Mouse (Mus musculus) limb, embryonic 10.5 days (tissue): ENCODE measurements at regions not wholly inside any gene's neighbourhood (a gene's known extent, or its start where the extent isn't known, plus 50 kb on each side); places are given as distances from the start of the nearest gene placed in this dataset.

ENCODE experiments used
- DNase-seq: peaks from one replicate; pipeline ENCODE4 v3.0.0-alpha.2; 2017; ENCODE audit warnings: low spot score
- H3K27ac ChIP-seq: fragments of 300-500 bp; sonication (generic); 2 replicates; pipeline ENCODE4 v1.5.1; 2016; ENCODE audit warnings: mild to moderate bottlenecking
- H3K27me3 ChIP-seq: fragments of 300-500 bp; sonication (generic); 2 replicates; pipeline ENCODE4 v1.6.1; 2016; ENCODE audit warnings: low read depth, mild to moderate bottlenecking; ENCODE audit not compliant: poor library complexity, severe bottlenecking
- H3K36me3 ChIP-seq: fragments of 300-500 bp; sonication (generic); 2 replicates; pipeline ENCODE4 v1.6.1; 2016; ENCODE audit warnings: mild to moderate bottlenecking, moderate library complexity
- H3K4me1 ChIP-seq: fragments of 300-500 bp; sonication (generic); 2 replicates; pipeline ENCODE4 v1.6.1; 2016
- H3K4me3 ChIP-seq: fragments of 300-500 bp; sonication (generic); 2 replicates; pipeline ENCODE4 v1.5.1; 2016; ENCODE audit warnings: mild to moderate bottlenecking, moderate library complexity
- H3K9me3 ChIP-seq: fragments of 300-500 bp; sonication (generic); replicated peaks from 2 replicates; pipeline ENCODE4 v1.6.1; 2016; ENCODE audit warnings: mild to moderate bottlenecking
- WGBS: fragments of 180-500 bp; shearing (Covaris S2); methylation state at CpG from one replicate; pipeline ENCODE4 v1.1.7; 2016; 5-methylcytosine and 5-hydroxymethylcytosine counted together

DNA sequence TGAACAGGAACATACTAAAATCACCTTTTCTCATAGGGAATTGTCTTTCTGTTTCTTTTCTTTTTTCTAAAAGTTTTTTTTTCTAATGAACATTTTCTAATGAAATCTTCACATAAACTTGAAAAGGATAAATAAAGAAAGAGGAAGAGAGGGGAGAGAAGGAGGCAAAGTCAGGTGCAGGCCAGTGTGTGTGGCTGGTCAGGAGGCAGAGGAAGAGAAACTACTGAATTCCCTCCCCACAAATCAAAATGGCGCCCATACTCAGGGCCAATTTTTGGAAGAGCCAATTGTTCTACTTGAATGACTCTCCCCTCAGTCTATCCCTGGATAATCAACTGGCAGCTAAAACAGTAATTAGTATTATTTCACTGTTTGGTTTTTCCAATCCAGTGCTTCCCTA is 152.0 kb downstream of the Cdc5l start:
- H3K9me3 ChIP-seq: no peaks in the 10 kb centered on the region
- H3K4me1 ChIP-seq: peaks cover 28% of the 10 kb centered on the region
- DNase-seq: no peak
- H3K36me3 ChIP-seq: no peaks in the 10 kb centered on the region
- H3K4me3 ChIP-seq: no peak overlapping the region
- no peak overlapping the region for H3K27ac ChIP-seq
- WGBS: 91% methylated on average over 1 of the region's 1 CpGs
- H3K27me3 ChIP-seq: 0 out of 2 replicates have a peak, but pooled peaks cover 3% of the 10 kb centered on the region

DNA sequence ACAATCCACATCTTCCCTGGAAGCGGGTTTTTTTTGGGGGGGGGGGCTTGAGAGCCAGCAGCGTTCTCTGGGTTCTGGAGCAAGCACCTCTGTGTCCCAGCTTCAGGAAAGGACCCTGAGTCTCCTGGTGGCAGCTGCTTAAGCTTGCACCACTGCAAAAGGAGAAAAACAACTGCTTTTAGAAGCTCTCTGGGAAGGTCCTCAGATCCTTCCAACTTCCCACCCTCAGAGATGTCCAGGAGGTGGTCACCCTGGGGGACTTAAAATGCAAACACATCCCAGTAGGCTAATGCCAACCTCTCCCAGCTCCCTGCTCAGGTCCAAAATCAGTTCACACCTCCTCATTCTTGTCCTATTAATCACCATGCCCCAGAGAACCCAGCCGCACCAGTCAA is 153.7 kb downstream of the Cdc5l start:
- Histone ChIP-seq H3K9me3 (no peaks in the 10 kb centered on the region), H3K4me3 (peak overlapping the region; percentile 24), H3K27ac (peak overlapping the region; percentile 67), H3K4me1 (peaks cover 28% of the 10 kb centered on the region), H3K36me3 (no peaks in the 10 kb centered on the region), H3K27me3 (0 out of 2 replicates have a peak, but pooled peaks cover 4% of the 10 kb centered on the region)
- WGBS: 3% methylated on average over 3 of the region's 3 CpGs
- DNase-seq: no peak

DNA sequence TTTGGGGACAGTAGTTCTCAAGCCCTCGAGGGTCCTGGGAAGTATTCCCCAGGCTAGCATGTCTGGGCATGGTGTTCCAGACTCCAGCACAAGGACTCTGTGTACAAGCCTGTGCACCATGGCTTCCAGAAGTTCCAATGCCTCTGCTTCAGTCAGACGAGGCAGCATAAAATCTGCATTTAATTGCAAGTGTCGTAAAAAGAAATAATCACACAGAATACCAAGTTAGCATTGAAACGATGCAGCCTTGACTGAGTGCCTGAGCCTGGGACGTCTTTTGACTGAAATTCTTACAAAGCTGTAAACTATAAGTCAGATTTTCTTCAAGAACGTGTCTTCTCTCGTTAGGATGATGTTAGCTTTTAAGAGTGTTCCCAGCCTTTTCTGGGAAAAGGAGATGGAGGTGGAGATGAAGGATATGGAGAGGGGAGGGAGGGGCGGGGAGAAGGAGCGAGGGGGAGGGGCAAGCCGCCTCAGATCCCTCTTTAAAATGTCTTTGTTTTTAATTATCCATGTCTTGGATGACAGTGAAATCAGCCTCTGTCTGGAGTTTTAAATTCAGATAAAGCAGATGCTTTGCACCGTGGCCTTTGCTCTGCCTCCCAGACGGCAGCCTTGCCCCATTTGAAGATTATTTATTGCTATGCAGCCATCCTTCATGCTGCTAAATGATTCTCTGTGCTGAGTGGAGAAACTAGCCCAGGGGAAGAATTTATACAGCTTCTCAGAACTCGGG is 154.3 kb downstream of the Cdc5l start:
- WGBS: 17% methylated on average over 13 of the region's 13 CpGs
- Histone ChIP-seq H3K27ac (peak overlapping the region; percentile 67), H3K36me3 (no peaks in the 10 kb centered on the region), H3K4me3 (peak overlapping the region; percentile 24), H3K4me1 (peaks cover 28% of the 10 kb centered on the region), H3K27me3 (0 out of 2 replicates have a peak, but pooled peaks cover 4% of the 10 kb centered on the region), H3K9me3 (no peaks in the 10 kb centered on the region)
- DNase-seq: no peak

DNA sequence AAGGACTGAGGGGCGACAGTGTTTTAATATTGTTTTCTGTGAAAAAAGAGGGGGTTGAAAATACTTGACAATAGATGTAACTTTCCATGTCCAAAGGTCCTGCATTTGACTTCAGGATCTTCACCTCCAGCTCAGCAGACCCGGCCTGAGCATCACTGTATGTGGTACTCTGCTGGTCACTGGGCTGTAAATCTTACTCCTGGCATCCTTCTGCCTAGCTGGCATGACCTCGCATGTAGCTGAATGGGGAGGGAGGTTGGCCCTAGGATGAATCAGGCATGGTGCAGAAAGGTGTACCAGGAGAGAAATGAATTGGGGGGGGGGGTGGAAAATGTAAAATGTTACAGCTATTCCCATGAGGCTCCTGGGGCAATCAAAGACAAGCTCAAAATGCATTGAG is 156.0 kb downstream of the Cdc5l start:
- Histone ChIP-seq H3K4me1 (peaks cover 28% of the 10 kb centered on the region), H3K9me3 (no peaks in the 10 kb centered on the region), H3K27me3 (0 out of 2 replicates have a peak, but pooled peaks cover 8% of the 10 kb centered on the region), H3K36me3 (no peaks in the 10 kb centered on the region), H3K27ac (0 out of 2 replicates have a peak overlapping the region, but pooled peaks have one; percentile 19), H3K4me3 (no peak overlapping the region)
- no peak for DNase-seq
- WGBS: 69% methylated on average over 3 of the region's 3 CpGs

DNA sequence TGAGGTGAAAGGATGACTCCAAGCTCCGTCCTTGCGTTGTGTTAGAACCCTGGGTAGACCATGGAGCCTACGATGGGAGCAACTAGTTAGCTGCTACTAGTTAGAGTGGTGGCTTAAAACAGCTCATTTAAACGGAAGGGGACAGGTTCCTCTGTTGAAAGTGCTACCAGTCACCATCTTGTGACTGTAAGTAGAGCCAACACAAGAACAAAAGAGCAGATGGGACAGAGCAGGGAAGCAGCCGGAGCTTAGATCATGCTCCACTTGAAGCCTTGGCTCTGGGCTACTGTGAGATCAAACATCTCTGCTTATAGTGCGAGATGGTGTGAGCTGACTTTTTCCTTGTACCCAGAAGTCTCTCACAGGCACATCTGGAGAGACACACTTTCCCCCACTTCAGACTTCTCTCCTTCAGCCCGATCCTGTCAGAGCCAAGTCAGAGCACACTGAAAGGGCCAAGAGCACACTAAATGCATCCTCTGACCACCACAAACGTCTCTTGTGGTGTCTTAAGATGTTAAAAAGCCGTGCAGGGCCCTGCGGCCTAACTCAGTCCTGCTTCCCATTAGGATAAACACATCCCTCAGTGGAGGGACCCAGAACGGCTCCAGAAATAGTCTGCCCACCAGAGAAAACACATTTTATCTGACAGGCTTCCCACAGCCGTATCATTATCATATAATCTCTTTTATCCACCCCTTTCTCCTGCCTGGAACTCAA is 156.7 kb downstream of the Cdc5l start:
- H3K4me3 ChIP-seq: no peak overlapping the region
- H3K9me3 ChIP-seq: no peaks in the 10 kb centered on the region
- 79% methylated on average over 12 of the region's 12 CpGs for WGBS
- H3K27me3 ChIP-seq: 0 out of 2 replicates have a peak, but pooled peaks cover 8% of the 10 kb centered on the region
- no peak for DNase-seq
- no peaks in the 10 kb centered on the region for H3K36me3 ChIP-seq
- no peak overlapping the region for H3K27ac ChIP-seq
- peaks cover 28% of the 10 kb centered on the region for H3K4me1 ChIP-seq

DNA sequence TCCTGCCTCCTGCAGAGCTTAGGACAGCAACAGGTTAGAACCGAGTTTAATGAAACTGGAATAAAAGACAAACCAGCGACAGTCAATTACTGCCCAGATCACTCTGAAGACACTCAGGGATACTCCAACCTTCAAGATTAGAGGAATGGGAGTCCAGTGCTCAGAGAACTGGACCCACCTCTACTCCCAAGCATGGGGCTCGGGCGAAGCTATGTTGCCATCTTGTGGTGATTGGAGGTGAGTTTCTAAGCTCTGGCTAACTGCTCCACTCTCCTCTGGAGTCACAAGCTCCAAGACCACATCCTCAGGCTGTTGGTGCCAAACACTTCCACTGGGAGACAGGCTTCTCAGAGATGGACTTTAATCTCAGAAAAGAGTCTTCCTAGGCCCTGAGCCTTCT is 158.6 kb downstream of the Cdc5l start:
- H3K9me3 ChIP-seq: no peaks in the 10 kb centered on the region
- H3K27me3 ChIP-seq: 0 out of 2 replicates have a peak, but pooled peaks cover 8% of the 10 kb centered on the region
- H3K36me3 ChIP-seq: no peaks in the 10 kb centered on the region
- H3K27ac ChIP-seq: no peak overlapping the region
- 70% methylated on average over 4 of the region's 4 CpGs for WGBS
- H3K4me1 ChIP-seq: peaks cover 22% of the 10 kb centered on the region
- H3K4me3 ChIP-seq: no peak overlapping the region
- DNase-seq: no peak

DNA sequence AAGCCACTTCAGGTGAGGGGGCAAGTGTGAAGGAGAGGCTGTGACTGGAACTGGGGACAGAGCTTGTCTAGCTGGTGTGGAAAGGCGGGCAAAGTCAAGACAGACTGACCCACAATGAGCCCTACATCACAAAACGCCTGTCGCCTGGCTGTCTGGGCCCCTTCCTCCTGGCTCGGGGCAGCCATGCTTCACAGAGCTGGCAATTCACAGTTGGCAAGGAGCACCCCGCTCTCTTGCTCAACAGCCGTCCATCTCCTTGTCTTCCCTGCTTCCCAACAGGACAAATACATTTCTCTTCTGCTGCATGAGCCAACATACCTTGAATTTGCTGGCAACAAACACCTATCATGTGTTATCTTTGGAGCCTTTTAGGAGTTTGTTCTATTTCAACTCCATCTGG is 166.8 kb downstream of the Cdc5l start:
- Histone ChIP-seq H3K27ac (no peak overlapping the region), H3K4me1 (no peaks in the 10 kb centered on the region), H3K9me3 (no peaks in the 10 kb centered on the region), H3K36me3 (no peaks in the 10 kb centered on the region), H3K4me3 (no peak overlapping the region), H3K27me3 (peaks cover 19% of the 10 kb centered on the region)
- 85% methylated on average over 6 of the region's 6 CpGs for WGBS
- DNase-seq: no peak

DNA sequence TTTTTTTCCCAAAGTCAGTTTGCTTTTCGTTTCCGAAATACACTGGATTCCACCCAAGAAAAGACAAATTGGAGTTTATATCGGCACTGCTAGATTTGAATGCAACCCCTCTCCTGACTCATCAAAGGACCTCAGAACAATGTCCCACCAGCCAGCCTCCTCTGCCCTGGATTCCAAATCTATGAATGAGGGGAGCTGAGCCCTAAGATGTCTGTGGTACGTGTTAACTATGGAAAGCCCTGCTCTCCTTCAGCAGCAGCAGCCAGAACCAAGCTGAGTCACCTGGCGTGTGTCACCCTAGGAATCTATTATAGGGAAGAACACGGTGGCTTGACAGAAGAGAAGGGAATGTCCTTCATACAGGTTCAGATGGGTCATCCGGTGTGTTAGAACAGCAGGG is 167.9 kb downstream of the Cdc5l start:
- Histone ChIP-seq H3K4me3 (no peak overlapping the region), H3K27ac (no peak overlapping the region), H3K27me3 (peaks cover 19% of the 10 kb centered on the region), H3K9me3 (no peaks in the 10 kb centered on the region), H3K4me1 (no peaks in the 10 kb centered on the region), H3K36me3 (no peaks in the 10 kb centered on the region)
- DNase-seq: no peak
- 84% methylated on average over 7 of the region's 7 CpGs for whole genome bisulfite sequencing

DNA sequence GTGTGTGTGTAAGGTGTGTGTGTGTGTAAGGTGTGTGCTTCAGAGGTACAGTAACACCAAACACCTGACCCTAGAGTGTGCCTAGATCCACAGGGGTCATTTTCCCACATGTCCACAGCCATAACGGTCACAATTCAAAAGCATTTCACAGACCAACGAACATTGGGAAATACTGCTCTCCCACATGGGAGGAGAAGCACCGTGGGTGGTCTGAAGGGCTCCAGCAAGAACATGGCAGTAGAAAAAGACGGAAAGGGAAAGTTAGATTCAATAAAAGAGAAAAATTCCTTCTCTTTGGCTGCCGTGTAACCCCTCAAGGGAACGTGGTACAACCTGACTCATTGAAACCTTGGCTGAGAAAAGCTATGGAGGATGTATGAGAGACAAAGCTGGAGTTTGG is 169.1 kb downstream of the Cdc5l start:
- Histone ChIP-seq H3K4me1 (no peaks in the 10 kb centered on the region), H3K4me3 (no peak overlapping the region), H3K36me3 (no peaks in the 10 kb centered on the region), H3K27me3 (peaks cover 19% of the 10 kb centered on the region), H3K9me3 (no peaks in the 10 kb centered on the region), H3K27ac (no peak overlapping the region)
- 77% methylated on average over 6 of the region's 6 CpGs for WGBS
- DNase-seq: no peak

DNA sequence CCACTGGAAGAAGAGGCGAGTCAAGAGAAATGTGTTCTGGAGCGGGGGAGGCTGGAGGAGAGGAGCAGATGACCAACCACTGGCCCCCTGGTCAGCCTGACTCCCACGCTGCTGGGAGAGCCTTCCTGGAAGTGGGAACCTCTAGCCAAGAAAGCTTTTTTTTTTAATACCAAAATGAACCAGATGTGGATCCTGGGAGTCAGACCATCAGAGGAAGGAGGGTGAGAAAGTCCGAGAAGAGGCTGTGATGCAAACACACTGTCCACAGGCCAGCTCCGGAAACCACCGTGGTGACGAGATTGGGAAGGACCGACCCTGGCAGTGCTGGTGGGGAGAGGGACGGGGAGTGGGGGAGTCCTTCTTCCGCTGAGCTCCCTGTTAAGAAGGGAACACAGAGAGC is 173.1 kb downstream of the Cdc5l start:
- Histone ChIP-seq H3K9me3 (no peaks in the 10 kb centered on the region), H3K27ac (no peak overlapping the region), H3K4me1 (no peaks in the 10 kb centered on the region), H3K36me3 (no peaks in the 10 kb centered on the region), H3K4me3 (no peak overlapping the region), H3K27me3 (no peaks in the 10 kb centered on the region)
- DNase-seq: no peak
- 91% methylated on average over 10 of the region's 10 CpGs for WGBS

DNA sequence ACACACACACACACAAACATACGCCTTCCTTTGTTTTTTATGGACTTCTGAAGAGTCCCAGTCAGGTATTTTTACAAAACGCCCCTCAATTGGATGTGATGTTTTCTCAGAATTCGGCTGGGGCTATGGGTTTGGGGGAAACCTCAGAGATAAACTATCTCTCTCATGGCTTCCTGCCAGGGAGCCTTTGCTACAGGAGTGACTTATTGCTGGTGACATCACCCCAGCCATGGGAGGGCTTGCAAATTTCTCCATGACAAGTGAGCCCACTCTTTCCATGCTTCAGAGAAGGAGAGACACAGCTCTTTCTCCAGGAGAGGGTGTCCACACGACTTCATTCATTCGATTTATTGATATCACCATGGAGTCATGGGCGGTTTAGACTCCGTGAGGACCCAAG is 175.5 kb downstream of the Cdc5l start:
- DNase-seq: no peak
- H3K27me3 ChIP-seq: peaks cover 6% of the 10 kb centered on the region; the same call in 1 of the 2 replicates
- WGBS: 82% methylated on average over 7 of the region's 7 CpGs
- no peak overlapping the region for H3K27ac ChIP-seq
- no peak overlapping the region for H3K4me3 ChIP-seq
- H3K9me3 ChIP-seq: no peaks in the 10 kb centered on the region
- H3K4me1 ChIP-seq: peaks cover 6% of the 10 kb centered on the region
- no peaks in the 10 kb centered on the region for H3K36me3 ChIP-seq

DNA sequence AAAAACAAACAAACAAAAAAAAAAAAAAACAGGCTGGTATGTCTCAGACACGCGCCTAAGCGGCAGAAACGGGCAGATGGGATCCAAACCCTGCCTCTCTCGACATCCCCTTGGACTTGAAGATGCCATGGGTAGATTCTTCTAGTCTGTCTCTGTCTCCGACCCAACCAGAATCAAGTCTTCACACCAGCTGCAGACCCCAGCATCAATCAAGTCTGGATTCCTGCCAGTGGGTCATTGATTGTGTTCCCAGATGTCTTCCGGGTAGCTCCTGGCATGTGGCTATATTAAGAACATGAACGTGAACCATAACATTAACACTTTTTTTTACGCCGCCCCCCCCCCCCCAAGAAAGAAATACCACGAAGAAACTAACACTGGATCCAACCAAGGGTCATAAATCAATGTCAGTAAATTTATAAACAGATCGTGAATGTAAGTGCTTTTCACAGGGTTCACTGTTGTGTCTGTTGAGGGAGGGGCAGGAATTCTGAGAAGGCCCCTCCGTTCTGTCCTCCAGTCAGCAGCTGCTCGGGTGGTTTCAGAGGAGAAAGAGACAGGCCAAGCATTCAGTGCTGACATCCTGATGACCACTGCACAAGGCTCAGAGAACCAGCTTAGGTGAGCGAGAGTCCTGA is 180.8 kb downstream of the Cdc5l start:
- Histone ChIP-seq H3K27ac (peak overlapping the region; percentile 53; the same call in 1 of the 2 replicates), H3K27me3 (peaks cover 21% of the 10 kb centered on the region; the same call in 1 of the 2 replicates), H3K4me3 (no peak overlapping the region), H3K9me3 (no peaks in the 10 kb centered on the region), H3K4me1 (peaks cover 41% of the 10 kb centered on the region), H3K36me3 (no peaks in the 10 kb centered on the region)
- 58% methylated on average over 15 of the region's 15 CpGs for whole genome bisulfite sequencing
- no peak for DNase-seq
